Mouse (Mus musculus) forebrain, embryonic 15.5 days (tissue): ENCODE data around the gene Car14. TPM values are rescaled to one million over a fixed set of nuclear protein-coding genes. Genes with fewer than 3 reads are reported as not detected.
A peak's percentile ranks its signal among the peaks of the same experiment; 100 is the strongest.

Experiments used
- ATAC-seq: fragments of 200-750 bp; cut with Nextera tagmentation; replicated peaks from 2 replicates; pipeline ENCODE4 v1.8.0; 2017; ENCODE audit warnings: mild to moderate bottlenecking, moderate TSS enrichment, moderate library complexity
- H3K27ac ChIP-seq: fragments of 300-500 bp; sonication (generic); replicated peaks from 2 replicates; pipeline ENCODE4 v1.5.1; 2015; ENCODE audit warnings: mild to moderate bottlenecking, inconsistent platforms
- H3K27me3 ChIP-seq: fragments of 300-500 bp; sonication (generic); 2 replicates; pipeline ENCODE4 v1.6.1; 2015; ENCODE audit warnings: inconsistent platforms
- H3K36me3 ChIP-seq: fragments of 300-500 bp; sonication (generic); 2 replicates; pipeline ENCODE4 v1.6.1; 2015; ENCODE audit warnings: mild to moderate bottlenecking, inconsistent platforms
- H3K4me1 ChIP-seq: fragments of 300-500 bp; sonication (generic); 2 replicates; pipeline ENCODE4 v1.6.1; 2015; ENCODE audit warnings: inconsistent platforms
- H3K4me2 ChIP-seq: fragments of 300-500 bp; sonication (generic); replicated peaks from 2 replicates; pipeline ENCODE4 v1.6.1; 2015; ENCODE audit warnings: mild to moderate bottlenecking, inconsistent platforms
- H3K4me3 ChIP-seq: fragments of 300-500 bp; sonication (generic); 2 replicates; pipeline ENCODE4 v1.5.1; 2015; ENCODE audit warnings: mild to moderate bottlenecking, inconsistent platforms
- H3K9ac ChIP-seq: fragments of 300-500 bp; sonication (generic); replicated peaks from 2 replicates; pipeline ENCODE4 v1.6.1; 2015; ENCODE audit warnings: mild to moderate bottlenecking, inconsistent platforms
- H3K9me3 ChIP-seq: fragments of 300-500 bp; sonication (generic); 2 replicates; pipeline ENCODE4 v1.6.1; 2016; ENCODE audit warnings: inconsistent platforms
- WGBS: fragments of 180-500 bp; shearing (Covaris S2); methylation state at CpG from one replicate; pipeline ENCODE4 v1.1.7; 2015; ENCODE audit warnings: mixed read lengths; 5-methylcytosine and 5-hydroxymethylcytosine counted together
- polyA plus RNA-seq: library from polyadenylated mRNA; unstranded; fragments of >200 nt; fragmentation: Nextera tagmentation; extraction: Ambion mirVana; gene quantifications from 2 replicates; pipeline ENCODE4 v1.2.1, GENCODE M21; 2015

Gene Car14
- polyA plus RNA-seq, 1 experiment from 2014 or later = 14.0 TPM

GRCm38 (mm10) chr3:95934448-95934847 is 30.0 kb upstream of the Car14 start:
- H3K27ac ChIP-seq = no peak overlapping the region
- H3K9ac ChIP-seq = no peak overlapping the region
- no peak for ATAC-seq
- no peak overlapping the region for H3K4me2 ChIP-seq
- H3K9me3 ChIP-seq = no peaks in the 10 kb centered on the region
- peaks cover 48% of the 10 kb centered on the region for H3K36me3 ChIP-seq
- no peak overlapping the region for H3K4me3 ChIP-seq
- 93% methylated on average over 1 of the region's 1 CpGs for whole genome bisulfite sequencing
- no peaks in the 10 kb centered on the region for H3K27me3 ChIP-seq
- H3K4me1 ChIP-seq = peaks cover 18% of the 10 kb centered on the region

DNA sequence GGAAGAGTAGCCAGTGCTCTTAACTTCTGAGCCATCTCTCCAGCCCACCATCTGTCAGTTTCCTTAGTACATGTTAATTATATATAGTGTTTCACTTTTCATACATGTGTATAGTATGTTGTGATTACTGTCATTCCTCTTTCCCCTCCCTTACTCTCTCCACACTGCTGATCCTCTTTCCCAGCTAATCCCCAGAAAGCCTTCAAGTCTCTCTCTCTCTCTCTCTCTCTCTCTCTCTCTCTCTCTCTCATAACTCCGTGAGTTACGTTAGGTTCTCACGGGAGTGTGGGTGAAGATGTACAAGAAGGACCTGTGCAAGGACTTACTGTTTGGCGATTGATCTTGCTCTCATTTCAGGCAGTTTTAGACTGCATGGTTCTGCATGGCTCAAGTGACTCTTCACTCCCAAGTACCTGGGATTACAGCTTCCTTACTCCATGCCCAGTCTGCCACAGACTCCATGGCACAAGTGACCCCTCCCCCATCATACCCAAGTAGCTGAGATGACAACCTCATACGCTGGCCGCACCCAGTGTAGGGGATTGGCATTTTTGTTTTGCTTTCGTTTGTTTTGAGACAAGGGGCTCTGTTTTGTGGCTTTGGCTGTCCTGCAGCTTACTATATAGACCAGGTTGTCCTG is 28.7 kb upstream of the Car14 start:
- H3K9me3 ChIP-seq = no peaks in the 10 kb centered on the region
- H3K27me3 ChIP-seq = no peaks in the 10 kb centered on the region
- no peak overlapping the region for H3K9ac ChIP-seq
- no peak overlapping the region for H3K4me2 ChIP-seq
- H3K4me1 ChIP-seq = peaks cover 22% of the 10 kb centered on the region
- 95% methylated on average over 7 of the region's 7 CpGs for WGBS
- peaks cover 36% of the 10 kb centered on the region for H3K36me3 ChIP-seq
- no peak overlapping the region for H3K4me3 ChIP-seq
- H3K27ac ChIP-seq = no peak overlapping the region
- ATAC-seq = no peak

- Histone ChIP-seq H3K27me3 (no peaks in the 10 kb centered on the region), H3K4me2 (no peak overlapping the region), H3K27ac (no peak overlapping the region), H3K9ac (no peak overlapping the region), H3K4me3 (no peak overlapping the region), H3K4me1 (peaks cover 22% of the 10 kb centered on the region), H3K9me3 (no peaks in the 10 kb centered on the region), H3K36me3 (peaks cover 29% of the 10 kb centered on the region)
- WGBS = 89% methylated on average over 7 of the region's 7 CpGs
- ATAC-seq = no peak
Observed at GRCm38 (mm10) chr3:95932566-95932965, 28.1 kb upstream of the Car14 start.

GRCm38 (mm10) chr3:95932157-95932556 is 27.7 kb upstream of the Car14 start:
- Histone ChIP-seq H3K4me3 (no peak overlapping the region), H3K9me3 (no peaks in the 10 kb centered on the region), H3K27ac (no peak overlapping the region), H3K4me1 (peaks cover 22% of the 10 kb centered on the region), H3K27me3 (no peaks in the 10 kb centered on the region), H3K9ac (no peak overlapping the region), H3K4me2 (no peak overlapping the region), H3K36me3 (peaks cover 25% of the 10 kb centered on the region)
- WGBS = 48% methylated on average over 1 of the region's 1 CpGs
- ATAC-seq = no peak

- Histone ChIP-seq H3K4me2 (0 out of 2 replicates have a peak overlapping the region, but pooled peaks have one; percentile 61), H3K4me1 (peaks cover 22% of the 10 kb centered on the region), H3K27ac (no peak overlapping the region), H3K36me3 (peaks cover 19% of the 10 kb centered on the region), H3K27me3 (no peaks in the 10 kb centered on the region), H3K9ac (no peak overlapping the region), H3K9me3 (no peaks in the 10 kb centered on the region), H3K4me3 (no peak overlapping the region)
- WGBS = 80% methylated on average over 1 of the region's 1 CpGs
- no peak for ATAC-seq
Observed at GRCm38 (mm10) chr3:95931471-95931870, 27.0 kb upstream of the Car14 start.

- Histone ChIP-seq H3K36me3 (peaks cover 16% of the 10 kb centered on the region), H3K4me1 (peaks cover 22% of the 10 kb centered on the region), H3K4me3 (peak overlapping the region; percentile 78), H3K9ac (peak overlapping the region; percentile 78), H3K27me3 (no peaks in the 10 kb centered on the region), H3K27ac (peak overlapping the region; percentile 87), H3K9me3 (no peaks in the 10 kb centered on the region), H3K4me2 (peak overlapping the region; percentile 61)
- WGBS = 2% methylated on average over 5 of the region's 5 CpGs
- ATAC-seq = no peak
Observed at GRCm38 (mm10) chr3:95930471-95930789, 25.9 kb upstream of the Car14 start.

DNA sequence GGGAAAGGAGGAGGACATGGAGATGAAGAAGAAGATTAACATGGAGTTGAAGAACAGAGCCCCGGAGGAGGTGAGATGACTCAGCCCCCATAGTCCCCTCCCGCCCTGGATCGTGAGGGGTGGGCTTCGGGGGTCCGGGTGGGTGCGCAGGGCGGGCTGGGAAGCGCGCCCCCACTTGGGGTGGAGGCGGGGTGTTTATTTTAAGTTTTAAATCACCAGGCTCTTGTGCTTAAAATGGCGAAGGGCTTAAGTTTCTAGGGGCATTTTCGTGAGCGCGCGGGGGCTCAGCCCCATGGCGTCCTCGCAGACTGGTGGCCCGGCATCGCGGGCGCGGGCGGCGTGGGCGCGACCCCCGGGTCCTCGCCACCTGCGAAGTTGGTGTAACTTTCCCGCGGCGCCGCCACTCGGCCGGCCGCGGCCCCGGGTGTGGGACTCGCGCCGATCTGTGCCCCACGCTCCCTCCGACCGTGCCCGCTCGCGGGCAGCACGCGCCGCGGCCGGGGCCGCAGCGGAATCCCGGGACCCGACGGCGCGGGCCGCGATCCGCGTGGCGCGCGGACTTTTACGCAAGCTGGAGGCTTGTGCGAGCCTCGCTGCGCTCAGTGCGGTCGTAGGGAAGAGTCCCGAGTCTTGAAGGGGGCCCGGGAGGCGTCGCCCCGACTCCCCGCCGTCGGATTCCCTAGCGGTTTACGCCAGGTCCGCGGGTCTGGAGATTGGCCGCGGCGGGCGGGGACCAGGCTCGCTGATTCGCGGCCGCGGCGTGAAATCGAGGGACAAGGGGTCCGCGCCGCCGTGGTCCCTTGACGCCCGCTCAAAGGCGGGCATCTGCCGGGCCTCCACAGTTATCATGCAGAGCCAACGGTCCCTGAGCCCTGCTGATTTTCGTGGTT is 25.3 kb upstream of the Car14 start:
- H3K36me3 ChIP-seq = peaks cover 11% of the 10 kb centered on the region
- peak; percentile 3; the same call in 1 of the 2 replicates for ATAC-seq
- no peaks in the 10 kb centered on the region for H3K9me3 ChIP-seq
- H3K4me2 ChIP-seq = peak overlapping the region; percentile 61
- under 1% methylated on average over 105 of the region's 105 CpGs for WGBS
- H3K4me3 ChIP-seq = peak overlapping the region; percentile 78
- H3K9ac ChIP-seq = peak overlapping the region; percentile 78
- H3K27ac ChIP-seq = peak overlapping the region; percentile 87
- H3K4me1 ChIP-seq = peaks cover 22% of the 10 kb centered on the region
- H3K27me3 ChIP-seq = no peaks in the 10 kb centered on the region

DNA sequence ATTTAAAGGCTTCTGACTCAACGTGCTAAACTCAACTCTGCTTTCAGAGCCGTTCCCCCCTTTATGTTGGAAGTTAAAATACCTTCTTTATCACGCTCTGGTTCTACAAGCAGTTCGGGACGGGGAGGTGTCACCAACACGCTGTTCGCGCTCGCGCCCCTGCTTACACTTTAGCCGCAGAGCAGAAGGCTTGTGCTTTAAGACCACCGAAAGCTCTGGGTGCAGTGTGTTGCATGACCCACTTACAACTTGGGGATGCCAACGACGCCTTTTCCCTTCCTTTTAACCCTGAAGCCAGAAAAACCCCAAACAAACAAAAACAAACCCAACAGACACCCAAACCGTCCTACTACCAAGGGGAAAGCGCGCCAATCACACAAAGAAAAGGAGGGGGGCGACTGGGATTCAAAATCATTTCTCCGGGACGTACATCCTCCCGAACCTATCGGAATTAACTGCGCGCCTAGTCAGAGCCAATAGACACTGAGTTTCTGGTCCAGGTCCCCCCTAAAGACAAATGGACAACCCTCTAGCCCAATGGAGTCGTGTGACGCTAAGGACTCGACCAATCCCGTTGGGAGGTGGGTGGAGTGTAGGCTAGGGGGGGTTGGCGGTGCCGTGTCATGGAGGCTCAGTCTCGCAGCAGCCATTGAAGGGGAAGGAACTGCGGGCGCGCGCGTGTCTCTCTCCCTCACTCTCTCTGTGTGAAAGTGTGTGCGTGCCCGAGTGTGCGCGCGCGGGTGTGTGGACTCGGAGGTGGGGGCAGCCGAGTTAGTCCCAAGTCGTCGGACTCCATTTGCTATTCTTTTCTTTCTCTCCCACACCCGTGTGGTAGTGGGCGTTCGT is 24.4 kb upstream of the Car14 start, which contains the start of gene Anp32e:
TSS of gene Anp32e (plus strand) at position 589 of the 846 bp plus-strand sequence.
- no peaks in the 10 kb centered on the region for H3K9me3 ChIP-seq
- H3K27me3 ChIP-seq = no peaks in the 10 kb centered on the region
- peak; percentile 100 for ATAC-seq
- H3K4me1 ChIP-seq = peaks cover 22% of the 10 kb centered on the region
- peaks cover 2% of the 10 kb centered on the region; the same call in 1 of the 2 replicates for H3K36me3 ChIP-seq
- WGBS = under 1% methylated on average over 49 of the region's 49 CpGs
- peak within 1 kb of the TSS; percentile 61 for H3K4me2 ChIP-seq
- H3K27ac ChIP-seq = peak within 1 kb of the TSS; percentile 87
- peak within 1 kb of the TSS; percentile 78 for H3K4me3 ChIP-seq
- H3K9ac ChIP-seq = peak within 1 kb of the TSS; percentile 78

- ATAC-seq = no peak
- Histone ChIP-seq H3K4me2 (peak overlapping the region; percentile 59), H3K9ac (peak overlapping the region; percentile 40; the same call in 1 of the 2 replicates), H3K27ac (peak overlapping the region; percentile 68), H3K36me3 (no peaks in the 10 kb centered on the region), H3K9me3 (no peaks in the 10 kb centered on the region), H3K27me3 (no peaks in the 10 kb centered on the region), H3K4me3 (peak overlapping the region; percentile 78), H3K4me1 (peaks cover 22% of the 10 kb centered on the region)
- WGBS = 77% methylated on average over 6 of the region's 6 CpGs
Observed at GRCm38 (mm10) chr3:95928261-95928657, 23.8 kb upstream of the Car14 start.

- WGBS = 82% methylated on average over 5 of the region's 5 CpGs
- Histone ChIP-seq H3K4me3 (no peak overlapping the region), H3K27ac (no peak overlapping the region), H3K36me3 (no peaks in the 10 kb centered on the region), H3K27me3 (no peaks in the 10 kb centered on the region), H3K9ac (no peak overlapping the region), H3K4me2 (no peak overlapping the region), H3K9me3 (no peaks in the 10 kb centered on the region), H3K4me1 (peaks cover 5% of the 10 kb centered on the region; the same call in 1 of the 2 replicates)
- no peak for ATAC-seq
Observed at GRCm38 (mm10) chr3:95925087-95925486, 20.6 kb upstream of the Car14 start.

- WGBS = 83% methylated on average over 4 of the region's 4 CpGs
- ATAC-seq = no peak
Observed at GRCm38 (mm10) chr3:95924185-95924584, 19.7 kb upstream of the Car14 start.

More at GRCm38 (mm10) chr3:95924185-95924584, 19.7 kb upstream of the Car14 start:
- Histone ChIP-seq H3K4me1 (peaks cover 4% of the 10 kb centered on the region; the same call in 1 of the 2 replicates), H3K27ac (no peak overlapping the region), H3K27me3 (no peaks in the 10 kb centered on the region), H3K9ac (no peak overlapping the region), H3K9me3 (no peaks in the 10 kb centered on the region), H3K36me3 (no peaks in the 10 kb centered on the region), H3K4me2 (no peak overlapping the region), H3K4me3 (no peak overlapping the region)
